Mouse (Mus musculus) adrenal gland, postnatal 14 days (tissue): ENCODE measurements around the gene Slc35b2. TPM values are rescaled to one million over a fixed set of nuclear protein-coding genes. Genes with fewer than 3 reads are reported as not detected.

Experiments
- DNase-seq: peaks from one replicate; pipeline ENCODE4 v3.0.0; 2021; ENCODE audit warnings: mixed read lengths
- total RNA-seq: library from RNA; stranded (reverse); gene quantifications from 2 replicates; pipeline ENCODE4 v1.2.3, GENCODE M21; 2021

The Slc35b2 gene
- total RNA-seq, 1 experiment from 2014 or later: 54.8 TPM

DNA sequence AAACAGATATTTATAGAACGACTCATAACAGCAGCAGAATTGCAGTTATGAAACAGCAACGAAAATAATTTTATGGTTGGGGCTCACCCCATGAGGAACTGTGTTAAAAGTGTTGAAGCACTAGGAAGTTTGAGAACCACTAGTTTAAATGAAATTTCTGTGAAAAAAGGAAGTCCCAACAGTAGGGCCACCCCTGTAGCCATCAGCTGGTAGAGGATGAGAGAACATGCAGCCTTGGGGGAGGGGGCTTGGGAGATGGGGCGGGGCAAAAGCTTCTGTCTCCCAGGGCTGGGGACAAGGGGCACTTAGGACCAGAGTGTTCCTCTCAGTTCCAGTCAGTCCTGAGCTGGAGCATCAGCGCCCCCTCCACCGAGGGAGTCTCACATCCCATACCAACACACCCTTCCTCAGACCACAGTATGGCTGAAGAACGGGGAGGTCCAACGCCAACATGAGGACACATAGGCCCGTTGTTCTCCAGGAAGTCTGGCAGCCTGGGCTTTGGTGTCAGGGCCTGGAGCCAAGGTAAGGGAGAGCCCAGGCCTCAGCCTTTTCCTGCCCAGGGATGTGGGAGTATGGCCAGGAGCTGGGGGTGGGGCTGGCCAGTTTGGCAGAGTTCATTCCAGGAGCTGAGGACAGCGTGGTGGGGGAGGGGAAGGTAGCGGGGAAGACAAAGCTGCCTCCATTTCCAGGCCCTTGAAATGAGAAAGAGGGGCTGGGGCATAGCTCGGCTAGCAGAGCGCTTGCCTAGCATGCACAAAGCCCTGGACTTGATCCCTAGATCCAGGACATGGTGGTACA is 20.6 kb downstream of the Slc35b2 start:
- peak; percentile 92 for DNase-seq

DNA sequence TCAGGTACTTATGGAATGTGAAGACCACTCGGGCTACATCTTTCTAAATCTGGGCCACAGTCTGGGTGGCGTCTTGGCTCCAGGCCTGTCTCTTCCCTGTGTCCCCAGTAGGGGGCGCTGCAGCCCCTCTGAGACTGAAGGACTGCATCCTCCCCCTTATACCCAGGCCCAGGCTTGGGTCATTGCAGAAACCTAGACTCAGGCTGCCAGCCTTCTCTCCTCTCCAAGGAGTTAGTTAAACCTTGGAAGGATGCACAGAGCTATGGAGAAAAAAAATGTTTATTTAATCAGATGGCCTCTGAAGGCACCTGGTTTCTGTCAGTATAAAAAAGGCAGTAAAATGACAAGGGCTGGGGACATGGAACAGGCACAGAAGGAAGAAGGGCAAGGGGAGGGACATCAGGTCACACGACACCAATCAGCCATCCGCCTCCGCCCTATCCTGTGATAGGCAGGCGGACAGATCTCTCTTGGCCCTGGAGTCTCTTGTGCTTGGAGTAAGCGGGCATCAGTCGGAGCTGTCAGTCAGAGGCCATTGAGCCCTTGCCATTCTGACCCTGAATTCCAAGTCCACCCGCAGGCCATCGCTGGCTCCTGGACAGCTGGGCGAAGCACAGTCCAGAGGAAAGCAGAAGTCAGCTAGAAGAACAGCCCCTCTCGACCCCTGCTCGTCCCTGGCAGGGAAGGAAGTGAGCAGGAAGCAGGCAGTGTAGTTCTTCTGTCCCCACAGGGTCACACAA is 21.4 kb downstream of the Slc35b2 start:
- peak; percentile 92 for DNase-seq

DNA sequence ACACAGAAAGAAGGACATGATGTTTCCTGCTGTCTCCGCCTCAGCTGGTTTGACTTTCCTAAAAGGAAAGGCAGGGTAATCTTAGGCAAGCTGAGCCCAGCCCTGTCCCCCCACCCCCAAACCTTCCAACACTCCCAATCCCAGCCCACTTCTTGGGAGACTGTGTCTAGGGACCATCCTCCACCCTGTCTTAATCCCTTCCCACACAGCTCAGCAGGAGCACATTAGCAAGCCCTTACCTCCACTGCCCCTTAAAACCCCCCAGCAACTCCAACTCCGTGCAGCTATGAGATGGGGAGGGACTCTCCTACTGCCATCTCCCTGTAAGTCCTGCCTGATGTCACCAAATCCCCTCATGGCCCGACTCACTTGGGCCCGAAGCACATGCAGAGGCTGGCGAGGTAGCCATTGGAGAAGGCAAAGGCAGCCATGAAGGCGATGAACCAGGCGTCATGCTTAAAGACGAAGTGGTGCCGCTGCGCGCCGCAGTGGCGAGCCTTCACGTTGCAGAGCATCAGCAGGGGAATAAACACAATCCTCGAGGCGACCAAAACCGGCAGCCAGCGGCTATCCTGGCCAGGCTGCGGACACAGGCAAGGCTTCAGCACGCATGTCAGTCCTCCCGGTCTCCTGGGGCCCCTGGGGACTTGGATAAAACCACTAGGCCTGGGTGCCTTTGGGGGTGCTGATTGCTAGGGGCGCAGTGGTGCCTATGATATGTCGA is 22.2 kb downstream of the Slc35b2 start:
- DNase-seq: peak; percentile 26

DNA sequence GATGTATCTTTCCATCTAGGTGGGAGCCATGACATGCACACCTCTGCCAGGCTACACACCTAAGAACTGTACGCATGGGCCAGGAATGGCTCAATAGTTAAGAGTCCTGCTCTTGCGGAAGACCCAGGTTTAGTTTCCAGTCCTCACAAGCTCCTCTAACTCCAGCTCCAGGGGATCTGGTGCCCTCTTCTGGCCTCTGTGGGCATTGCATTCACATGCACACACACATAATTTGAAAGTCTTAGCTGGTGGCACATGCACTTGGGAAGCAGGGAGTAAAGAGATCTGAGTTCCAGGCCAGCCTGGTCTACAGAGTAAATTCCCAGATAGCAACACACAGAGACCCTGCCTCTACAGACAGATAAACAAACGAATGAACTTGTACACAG is 22.8 kb downstream of the Slc35b2 start:
- DNase-seq: peak; percentile 60

DNA sequence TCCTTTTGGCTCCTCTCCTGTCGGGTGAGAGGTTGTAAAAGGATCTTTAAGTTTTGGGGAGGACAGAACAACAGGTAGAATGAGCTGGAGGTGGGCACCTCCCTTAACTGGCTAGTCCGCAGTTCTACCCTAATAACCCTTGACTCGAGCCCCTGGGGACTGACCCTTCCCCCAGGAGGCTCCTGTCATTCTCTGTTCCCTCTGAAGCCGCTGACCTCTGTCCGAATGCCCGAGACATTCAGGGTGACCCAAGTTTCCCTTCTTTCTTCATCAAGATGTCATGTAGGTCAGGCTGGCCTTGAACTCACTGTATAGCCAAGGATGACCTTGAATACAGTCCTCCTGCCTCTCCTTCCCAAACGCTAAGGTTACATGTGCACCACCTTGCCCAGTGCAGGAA is 24.7 kb downstream of the Slc35b2 start:
- DNase-seq: no peak

DNA sequence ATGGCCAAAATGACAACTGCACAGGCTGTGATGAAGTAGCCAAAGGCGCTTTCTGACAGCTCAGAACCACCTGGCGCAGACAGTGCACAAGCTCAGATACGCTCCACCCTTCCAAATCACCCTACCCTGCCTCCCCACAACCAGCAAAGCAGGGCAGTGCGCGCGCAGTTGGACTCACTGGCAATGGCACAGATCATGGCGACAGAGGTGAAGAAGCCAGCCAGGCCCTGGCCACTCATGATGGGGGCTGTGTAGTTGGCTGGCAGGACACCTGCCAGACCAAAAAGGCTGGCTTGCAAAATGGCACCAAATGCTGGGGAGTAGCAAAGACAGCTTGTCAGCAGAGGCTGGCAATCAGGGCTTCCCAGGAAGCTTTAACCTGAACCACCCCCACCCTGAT is 25.6 kb downstream of the Slc35b2 start:
- DNase-seq: peak; percentile 71

DNA sequence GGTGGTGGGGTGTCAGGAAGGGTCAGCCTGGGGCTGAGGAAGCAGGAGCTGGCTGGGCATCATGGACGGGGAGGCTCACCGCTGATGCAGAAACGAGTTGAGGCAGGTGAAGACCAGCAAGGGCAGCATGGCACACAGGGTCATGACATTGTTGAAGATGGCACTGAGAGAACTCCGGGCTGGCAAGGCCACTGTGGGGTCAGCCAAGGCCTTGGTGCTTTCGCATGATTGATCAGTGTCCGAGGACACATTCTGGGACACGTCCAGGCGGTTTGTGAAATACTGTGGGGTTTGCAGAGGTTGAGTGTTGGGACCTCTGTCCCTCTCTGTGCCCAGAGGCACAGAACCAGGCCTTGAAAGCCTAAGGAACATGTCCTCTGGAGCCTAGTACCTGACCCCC is 26.2 kb downstream of the Slc35b2 start:
- DNase-seq: peak; percentile 90

DNA sequence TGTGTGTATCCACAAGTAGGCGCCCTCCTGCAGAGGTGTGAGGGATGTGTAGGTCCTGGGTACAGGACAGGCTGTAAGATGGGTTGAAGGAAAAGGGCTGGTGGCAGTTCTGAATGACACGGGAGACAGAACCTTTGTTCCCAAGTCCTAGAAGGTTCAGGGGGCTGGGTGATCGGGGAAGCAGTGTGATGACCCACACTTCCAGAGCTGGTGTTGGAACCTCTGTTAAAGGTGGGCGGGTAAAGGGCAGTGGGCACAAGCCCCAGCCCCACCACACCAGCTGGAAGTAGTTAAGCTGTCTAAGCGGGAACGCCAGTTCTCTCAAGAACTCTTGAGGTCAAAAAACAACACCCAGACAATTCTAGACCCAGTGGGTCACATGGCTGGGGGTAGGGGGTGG is 26.7 kb downstream of the Slc35b2 start:
- DNase-seq: no peak

DNA sequence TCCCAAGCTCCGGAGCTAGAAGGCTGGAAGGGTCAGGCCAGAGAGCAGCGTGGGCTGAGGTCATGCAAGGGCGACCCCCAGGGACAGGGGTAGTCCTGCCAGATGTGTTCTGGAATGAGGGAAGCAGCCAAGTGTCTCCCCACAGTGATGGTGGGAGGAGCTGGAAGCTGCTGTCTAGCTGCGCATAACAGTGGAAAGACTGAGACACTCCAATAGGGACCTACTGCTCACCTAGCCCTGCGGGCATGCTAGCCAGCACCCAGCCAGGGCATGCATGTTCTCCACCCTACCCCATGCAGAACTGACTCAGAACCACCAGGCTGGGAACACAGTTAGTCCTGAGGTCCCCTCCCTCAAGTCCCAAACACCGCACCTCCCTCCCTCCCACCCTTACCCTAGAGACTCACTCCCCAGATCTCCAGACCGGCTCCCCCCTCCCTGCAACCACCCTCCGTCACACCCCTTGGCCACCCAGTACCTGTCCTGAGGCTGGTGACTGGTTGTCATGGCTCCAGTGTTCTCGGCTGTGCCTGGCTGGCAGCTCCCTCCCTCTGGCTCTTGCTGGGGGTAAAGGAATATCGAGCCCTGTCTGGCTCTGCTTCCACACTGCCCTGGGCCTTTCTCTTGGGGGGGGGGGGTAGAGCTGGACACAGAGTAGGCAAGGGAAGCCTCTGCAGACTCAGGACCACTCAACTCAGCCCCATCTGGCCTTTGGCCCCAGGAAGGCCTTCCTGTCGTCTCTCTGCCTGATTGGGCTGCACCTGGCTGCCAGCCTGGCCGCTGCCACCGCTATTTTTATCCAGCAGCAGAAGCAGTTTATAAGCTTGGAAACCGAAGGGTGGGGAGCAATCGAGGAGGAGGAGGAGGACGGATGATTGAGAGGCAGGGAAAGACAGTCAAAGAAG is 28.3 kb downstream of the Slc35b2 start:
- DNase-seq: peak; percentile 66

DNA sequence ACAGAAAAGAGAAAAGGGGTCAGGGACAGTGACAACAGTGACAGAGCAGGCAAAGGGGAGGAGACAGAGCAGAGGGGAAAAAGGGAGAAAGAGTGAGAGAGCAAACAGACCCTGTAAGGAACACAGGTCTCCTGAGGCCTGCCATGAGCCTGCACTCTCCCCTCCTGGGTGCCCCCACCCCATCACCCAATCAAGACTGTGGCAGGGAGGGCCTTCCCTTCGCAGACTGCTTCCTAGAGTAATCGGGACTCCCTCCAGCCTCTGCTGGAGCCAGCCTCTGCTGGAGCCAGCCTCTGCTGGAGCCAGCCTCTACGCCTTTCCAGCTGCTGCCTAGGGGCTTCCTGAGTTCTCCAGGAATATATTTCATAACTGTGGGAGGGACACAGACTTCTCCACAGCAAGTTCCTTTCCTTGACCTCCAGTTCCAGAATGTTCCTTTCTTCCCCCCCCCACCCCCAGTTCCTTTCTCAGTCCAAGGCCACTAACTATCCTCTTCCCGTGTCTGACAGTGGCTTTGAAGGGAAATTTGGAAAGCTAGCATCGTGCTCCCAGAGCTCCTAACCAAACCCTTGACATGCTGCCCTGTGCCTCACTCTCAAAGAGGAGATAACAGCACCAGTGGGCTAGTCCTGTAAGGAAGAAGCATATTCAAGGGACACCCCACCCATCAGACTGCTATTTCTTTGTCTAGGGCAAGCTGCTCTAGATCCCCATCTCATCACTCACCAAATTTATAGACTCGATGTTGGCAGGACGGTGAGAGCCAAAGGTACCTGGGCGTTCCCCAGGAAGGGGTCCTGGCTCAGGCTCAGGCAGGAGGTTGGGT is 29.1 kb downstream of the Slc35b2 start:
- peak; percentile 68 for DNase-seq

DNA sequence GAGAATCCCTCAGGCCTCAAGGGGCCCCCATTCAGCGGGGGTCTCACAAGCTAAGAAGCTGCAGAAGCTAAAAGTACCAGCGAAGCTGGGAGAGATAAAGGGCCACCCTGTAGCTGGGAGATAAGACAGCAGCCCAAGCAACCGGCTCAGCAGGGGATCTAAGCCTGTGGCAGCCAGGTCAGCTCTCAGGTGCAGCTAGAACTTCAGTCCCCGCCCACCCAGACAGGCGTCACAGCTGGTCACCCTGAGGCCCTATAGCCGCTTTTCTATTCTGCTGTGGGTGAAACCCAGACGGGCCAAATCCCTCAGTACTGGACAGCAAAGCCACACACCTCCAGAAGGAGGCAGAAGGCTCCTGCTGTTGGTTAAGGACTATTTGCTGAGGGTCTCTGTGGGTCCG is 29.8 kb downstream of the Slc35b2 start:
- no peak for DNase-seq

DNA sequence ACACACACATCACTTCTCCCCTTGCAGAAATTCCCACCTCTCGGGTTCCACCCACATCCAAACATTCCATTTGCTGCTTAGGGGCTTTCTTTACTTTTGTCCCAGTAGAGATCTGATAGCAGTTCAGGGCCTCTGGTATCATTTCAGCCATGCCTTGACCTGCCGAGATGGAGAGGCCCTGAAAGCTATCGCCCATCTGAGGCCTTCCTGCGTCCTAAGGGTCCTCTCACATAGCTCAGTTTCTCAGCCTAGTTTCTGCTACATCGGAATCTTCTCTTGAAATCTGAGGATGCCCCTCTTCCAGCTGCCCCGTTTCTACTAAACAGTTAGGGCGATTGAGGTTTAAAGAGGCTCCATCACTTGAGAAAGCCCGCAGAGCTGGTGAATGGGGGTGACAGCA is 30.5 kb downstream of the Slc35b2 start:
- DNase-seq: no peak

DNA sequence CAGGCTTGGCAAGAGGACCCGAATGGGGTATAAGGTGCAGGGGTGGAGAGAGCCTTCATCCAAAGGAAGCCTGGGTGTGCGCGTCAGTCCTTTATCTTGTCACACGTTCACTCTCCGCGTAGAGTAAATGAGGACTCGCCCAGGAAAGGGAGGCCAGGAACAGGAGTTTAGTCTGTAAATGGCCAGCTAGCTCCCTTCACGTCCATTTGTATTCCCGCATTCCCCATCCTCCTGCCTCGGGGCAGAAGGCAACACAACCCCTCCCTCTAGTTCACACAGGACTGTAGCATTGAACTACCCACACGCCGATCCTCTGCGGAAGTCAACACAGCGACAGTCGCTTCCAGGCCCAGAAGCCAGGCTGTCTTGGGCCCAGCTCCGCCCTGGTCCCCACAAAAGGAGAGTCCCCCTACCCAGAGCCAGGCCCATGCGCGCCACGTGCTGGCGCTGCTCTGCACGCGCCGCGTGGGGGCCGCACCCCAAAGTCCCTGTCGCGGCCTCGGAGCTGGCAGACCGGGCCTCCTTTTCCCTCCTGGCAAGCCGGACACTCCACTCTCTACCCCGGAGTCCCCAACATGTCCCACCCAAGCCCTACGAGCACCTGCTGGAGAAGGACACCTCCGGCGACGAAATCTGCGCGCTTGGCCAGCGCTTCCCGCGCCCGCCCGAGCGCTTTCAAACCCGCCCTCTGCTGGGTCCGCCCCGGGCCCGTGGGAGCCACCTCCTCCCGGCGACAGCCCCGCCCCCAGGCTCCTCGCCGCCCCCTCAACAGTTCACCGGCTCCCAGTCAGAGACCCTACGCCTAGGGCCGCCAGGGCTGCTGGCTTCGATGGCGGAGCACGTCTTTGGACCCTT is 31.4 kb downstream of the Slc35b2 start:
- peak; percentile 91 for DNase-seq

DNA sequence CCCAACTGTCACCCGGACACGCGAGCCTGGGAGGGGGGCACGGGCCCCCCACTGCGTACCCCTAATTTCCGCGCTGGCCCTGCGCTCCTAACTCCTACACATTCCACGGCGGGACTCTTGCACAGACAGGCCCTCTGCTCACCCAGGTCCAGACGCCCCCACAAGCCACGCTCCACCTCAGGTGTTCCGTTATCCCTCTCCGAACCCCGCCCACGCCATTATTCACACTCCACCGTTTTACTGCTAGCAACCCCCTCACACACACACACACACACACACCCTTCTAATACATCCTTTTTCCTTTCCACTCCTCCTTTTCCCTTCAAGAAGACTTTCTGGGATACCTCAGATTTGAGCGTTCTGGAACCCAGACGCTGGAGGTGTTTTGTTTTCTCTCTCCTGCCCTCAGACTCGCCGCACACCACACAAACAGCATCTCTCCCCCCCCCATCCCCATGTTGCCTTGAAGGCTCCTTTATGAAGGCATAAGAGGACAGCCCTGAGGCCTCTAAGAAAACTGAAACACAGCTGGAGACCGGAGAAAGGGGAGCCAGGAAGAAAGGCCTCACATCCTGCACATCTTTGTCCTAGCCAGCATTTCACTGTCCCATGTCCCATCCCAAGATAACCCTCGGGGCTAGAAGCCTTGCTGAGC is 32.2 kb downstream of the Slc35b2 start:
- no peak for DNase-seq

DNA sequence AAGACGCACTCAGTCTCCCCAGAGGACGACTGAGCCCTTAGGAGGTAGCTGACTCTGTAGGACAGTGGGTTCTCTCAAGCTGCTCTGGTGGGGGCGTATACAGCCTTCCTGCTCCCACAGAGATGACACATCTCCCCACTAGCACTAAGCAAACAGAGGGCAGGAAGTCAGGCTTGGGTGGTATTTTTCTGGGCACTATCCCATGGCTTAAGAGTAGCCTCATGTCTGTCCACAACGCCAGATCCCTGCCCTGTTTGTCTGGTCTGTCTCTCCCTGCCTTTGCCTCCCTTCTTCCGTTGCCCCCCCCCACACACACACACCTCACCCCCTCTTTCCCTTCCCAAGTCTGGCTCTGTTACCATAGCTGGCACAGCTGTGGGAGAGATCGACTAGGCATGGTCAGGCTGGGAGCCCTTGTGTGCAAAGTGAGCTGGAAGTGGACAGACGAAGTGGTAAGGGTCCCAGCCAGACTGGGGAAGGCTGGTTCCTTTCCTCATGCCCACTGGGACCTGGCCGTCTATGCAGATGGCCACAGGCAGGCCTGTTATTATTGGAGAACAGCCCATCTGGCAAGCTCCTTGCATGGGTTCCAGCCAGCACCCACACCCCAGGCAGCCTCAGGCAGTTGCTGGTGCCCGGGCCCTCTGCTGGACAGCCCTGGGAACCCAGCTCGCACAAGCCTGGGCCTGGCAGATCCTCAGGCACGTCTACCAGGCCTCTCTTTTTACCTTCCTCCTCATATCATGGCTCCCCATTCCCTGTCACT is 33.1 kb downstream of the Slc35b2 start:
- DNase-seq: peak; percentile 94

DNA sequence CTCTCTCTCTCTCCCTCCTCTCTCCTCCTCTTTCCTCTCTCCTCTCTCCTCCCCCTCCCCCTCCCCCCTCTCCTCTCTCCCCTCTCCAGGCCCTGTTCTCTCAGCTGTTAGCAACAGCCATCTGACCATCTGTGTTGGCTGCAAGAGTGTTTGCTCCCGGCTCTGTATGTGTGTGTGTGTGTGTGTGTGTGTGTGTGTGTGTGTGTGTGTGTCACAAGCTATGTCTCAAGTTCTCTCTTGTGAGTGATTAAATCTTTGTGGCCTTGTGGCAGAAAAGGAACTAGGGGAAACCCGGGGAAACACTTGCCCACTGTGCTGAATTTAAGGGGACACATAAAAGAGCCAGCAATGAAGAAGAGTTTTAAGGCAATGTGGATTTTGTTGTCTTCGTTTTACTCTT is 34.1 kb downstream of the Slc35b2 start:
- DNase-seq: peak; percentile 62

DNA sequence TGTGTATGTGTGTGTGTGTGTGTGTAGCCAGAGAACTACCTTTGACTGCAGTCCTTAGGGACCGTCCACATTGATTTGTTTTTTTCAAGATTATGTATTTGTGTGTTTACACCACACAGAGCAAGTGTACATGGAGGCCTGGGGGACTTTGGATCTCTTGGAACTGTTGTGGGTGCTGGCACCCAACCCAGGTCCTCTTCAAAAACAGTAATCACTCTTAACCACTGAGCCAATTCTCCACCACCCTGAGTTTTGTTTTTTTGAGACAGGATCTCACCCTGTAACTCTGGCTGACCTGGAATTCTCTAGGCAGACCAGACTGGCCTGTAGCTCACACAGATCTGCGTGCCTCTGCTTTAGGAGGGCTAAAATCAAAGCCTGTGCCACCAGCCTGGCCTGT is 34.7 kb downstream of the Slc35b2 start:
- no peak for DNase-seq

DNA sequence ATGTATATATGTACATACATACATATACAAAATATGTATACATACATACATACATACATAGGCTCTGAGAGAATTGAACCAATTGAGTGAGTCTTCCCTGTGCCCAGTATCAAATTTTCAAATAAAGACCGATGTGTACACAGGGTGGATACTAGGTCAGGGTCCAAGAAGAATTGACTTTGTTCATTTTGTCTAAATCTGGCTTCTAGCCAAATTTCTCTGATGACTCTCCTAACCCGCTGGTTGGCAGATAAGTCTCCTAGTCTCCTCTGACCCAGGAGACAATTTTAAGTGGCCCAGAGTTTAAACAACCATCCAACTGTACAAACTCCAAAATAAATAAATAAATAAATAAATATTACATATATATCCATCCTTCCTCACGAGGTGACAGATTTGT is 35.2 kb downstream of the Slc35b2 start:
- no peak for DNase-seq
